Mouse (Mus musculus) kidney, adult 9 months (tissue): ENCODE measurements at regions not wholly inside any gene's neighbourhood (a gene's known extent, or its start where the extent isn't known, plus 50 kb on each side); places are given as distances from the start of the nearest gene placed in this dataset.
"Not testable (repeated sequence)": the region's sequence is repeated elsewhere in the genome, so short reads cannot be mapped to it uniquely, and the experiment has no call there.

ENCODE experiments used
- DNase-seq: peaks from one replicate; pipeline ENCODE4 v3.0.0; 2022

- no peak for DNase-seq
Measured at GRCm38 (mm10) chr2:109402556-109402955, 122.0 kb upstream of the Mettl15 start.

GRCm38 (mm10) chr2:109404262-109404661, 123.7 kb upstream of the Mettl15 start:
- DNase-seq = no peak

- DNase-seq = no peak
Measured at GRCm38 (mm10) chr2:109406591-109407079, 126.1 kb upstream of the Mettl15 start.

- no peak for DNase-seq
Measured at GRCm38 (mm10) chr2:109420098-109420497, 139.6 kb upstream of the Mettl15 start.

GRCm38 (mm10) chr2:109431183-109431582, 150.6 kb upstream of the Mettl15 start:
- no peak for DNase-seq

GRCm38 (mm10) chr2:109442551-109443120, 162.1 kb upstream of the Mettl15 start:
- no peak for DNase-seq

- no peak for DNase-seq
Measured at GRCm38 (mm10) chr2:109443521-109444066, 163.0 kb upstream of the Mettl15 start.

- DNase-seq = not testable (repeated sequence)
Measured at GRCm38 (mm10) chr2:109462246-109462645, 181.7 kb upstream of the Mettl15 start.

GRCm38 (mm10) chr2:109484306-109484705, 190.2 kb upstream of the Bdnf start:
- no peak for DNase-seq

- no peak for DNase-seq
Measured at GRCm38 (mm10) chr2:109487591-109487990, 186.9 kb upstream of the Bdnf start.

- no peak for DNase-seq
Measured at GRCm38 (mm10) chr2:109502186-109502585, 172.3 kb upstream of the Bdnf start.

GRCm38 (mm10) chr2:109504906-109505305, 169.6 kb upstream of the Bdnf start:
- no peak for DNase-seq

- peak; percentile 30 for DNase-seq
Measured at GRCm38 (mm10) chr2:109510070-109510979, 164.2 kb upstream of the Bdnf start.

GRCm38 (mm10) chr2:109511142-109511541, 163.4 kb upstream of the Bdnf start:
- no peak for DNase-seq

- DNase-seq = no peak
Measured at GRCm38 (mm10) chr2:109519261-109519660, 155.2 kb upstream of the Bdnf start.

GRCm38 (mm10) chr2:109520471-109520870, 154.0 kb upstream of the Bdnf start:
- DNase-seq = no peak

- DNase-seq = no peak
Measured at GRCm38 (mm10) chr2:109539519-109539918, 135.0 kb upstream of the Bdnf start.

- peak; percentile 66 for DNase-seq
Measured at GRCm38 (mm10) chr2:109546486-109547115, 127.9 kb upstream of the Bdnf start.

GRCm38 (mm10) chr2:109554644-109555043, 119.9 kb upstream of the Bdnf start:
- DNase-seq = no peak

- no peak for DNase-seq
Measured at GRCm38 (mm10) chr2:109559088-109560030, 115.1 kb upstream of the Bdnf start.

GRCm38 (mm10) chr2:109562996-109563395, 111.5 kb upstream of the Bdnf start:
- no peak for DNase-seq

- no peak for DNase-seq
Measured at GRCm38 (mm10) chr2:109576946-109577345, 97.6 kb upstream of the Bdnf start.
